Mouse (Mus musculus): ENCODE data around the gene Prdm2.

- TF ChIP-seq CTCF (conservative IDR thresholded peaks at IDR 0.05; ENCODE audit: low read length) = no peak
- no peak for TF ChIP-seq POU5F1 (IDR thresholded peaks at IDR 0.05; ENCODE audit: borderline replicate concordance, low read length)
- TF ChIP-seq NANOG (IDR thresholded peaks at IDR 0.05; ENCODE audit: borderline replicate concordance, low read length) = no peak
These were observed 15.2 kb upstream of the Prdm2 start for GRCm38 (mm10) chr4:143227976-143228375.
